Mouse (Mus musculus): Measurements from ENCODE around the gene Edn2.
A peak's percentile ranks its signal among the peaks of the same experiment; 100 is the strongest.

GRCm38 (mm10) chr4:120186934-120187333, 25.9 kb downstream of the Edn2 start:
- TF ChIP-seq CTCF (IDR thresholded peaks at IDR 0.05; ENCODE audit: low read depth) (peak; percentile 52), EP300 (IDR thresholded peaks at IDR 0.05; ENCODE audit: low read depth) (no peak)

Measured in heart, postnatal 0 days (tissue).